Mouse (Mus musculus) thymus, postnatal 14 days (tissue): ENCODE data around the gene Bicral.
"Not testable (repeated sequence)": the region's sequence is repeated elsewhere in the genome, so short reads cannot be mapped to it uniquely, and the experiment has no call there.

Source experiments
- DNase-seq: peaks from one replicate; pipeline ENCODE4 v3.0.0; 2021

The Bicral gene

GRCm38 (mm10) chr17:46874133-46874532 is 15.9 kb upstream of the Bicral start:
- no peak for DNase-seq

GRCm38 (mm10) chr17:46872806-46873205 is 14.5 kb upstream of the Bicral start:
- no peak for DNase-seq

- peak; percentile 32 for DNase-seq
Measured at GRCm38 (mm10) chr17:46870913-46871312, 12.6 kb upstream of the Bicral start.

GRCm38 (mm10) chr17:46870204-46870798 is 12.0 kb upstream of the Bicral start:
- DNase-seq: peak; percentile 72

- DNase-seq: no peak
Measured at GRCm38 (mm10) chr17:46866836-46867235, 8.6 kb upstream of the Bicral start.

GRCm38 (mm10) chr17:46864566-46865195 is 6.4 kb upstream of the Bicral start:
- DNase-seq: no peak

- DNase-seq: no peak
Measured at GRCm38 (mm10) chr17:46860120-46860519, 1.8 kb upstream of the Bicral start.

- no peak for DNase-seq
Measured at GRCm38 (mm10) chr17:46858749-46859444, 615 bp upstream of the Bicral start.

- peak; percentile 76 for DNase-seq
Measured at GRCm38 (mm10) chr17:46857361-46857902, 850 bp downstream of the Bicral start.

GRCm38 (mm10) chr17:46856471-46857360 is 1.6 kb downstream of the Bicral start:
- DNase-seq: peak; percentile 79

GRCm38 (mm10) chr17:46856107-46856388 is 2.2 kb downstream of the Bicral start:
- DNase-seq: no peak

- peak; percentile 44 for DNase-seq
Measured at GRCm38 (mm10) chr17:46855328-46856106, 2.8 kb downstream of the Bicral start.

- no peak for DNase-seq
Measured at GRCm38 (mm10) chr17:46854640-46855110, 3.6 kb downstream of the Bicral start.

GRCm38 (mm10) chr17:46854096-46854495 is 4.2 kb downstream of the Bicral start:
- DNase-seq: no peak

- DNase-seq: no peak
Measured at GRCm38 (mm10) chr17:46853281-46853680, 5.0 kb downstream of the Bicral start.

- DNase-seq: peak; percentile 43
Measured at GRCm38 (mm10) chr17:46852725-46853124, 5.6 kb downstream of the Bicral start.

GRCm38 (mm10) chr17:46847206-46847605 is 11.1 kb downstream of the Bicral start:
- DNase-seq: no peak

GRCm38 (mm10) chr17:46846573-46846972 is 11.7 kb downstream of the Bicral start:
- not testable (repeated sequence) for DNase-seq

GRCm38 (mm10) chr17:46845262-46845661 is 13.0 kb downstream of the Bicral start:
- DNase-seq: no peak

GRCm38 (mm10) chr17:46844811-46845210 is 13.5 kb downstream of the Bicral start:
- DNase-seq: no peak

- no peak for DNase-seq
Measured at GRCm38 (mm10) chr17:46843716-46844115, 14.6 kb downstream of the Bicral start.

- DNase-seq: no peak
Measured at GRCm38 (mm10) chr17:46843022-46843421, 15.3 kb downstream of the Bicral start.
